Mouse (Mus musculus) stomach, embryonic 16.5 days (tissue): ENCODE measurements around the gene Ppp1r26. TPM values are rescaled to one million over a fixed set of nuclear protein-coding genes. Genes with fewer than 3 reads are reported as not detected.

Experiments
- ATAC-seq: fragments of 200-750 bp; cut with Nextera tagmentation; 2 replicates; pipeline ENCODE4 v1.8.0; 2017; ENCODE audit warnings: moderate number of reproducible peaks, moderate TSS enrichment; ENCODE audit not compliant: insufficient read depth, low FRiP score
- H3K27ac ChIP-seq: fragments of 300-500 bp; sonication (generic); 2 replicates; pipeline ENCODE4 v1.5.1; 2014; ENCODE audit warnings: low read length
- H3K27me3 ChIP-seq: fragments of 300-500 bp; sonication (generic); 2 replicates; pipeline ENCODE4 v1.6.1; 2014; ENCODE audit warnings: low read length, control low read depth, mixed read lengths; ENCODE audit not compliant: control insufficient read depth, insufficient read depth
- H3K36me3 ChIP-seq: fragments of 300-500 bp; sonication (generic); 2 replicates; pipeline ENCODE4 v1.6.1; 2014; ENCODE audit warnings: low read length; ENCODE audit not compliant: control insufficient read depth, insufficient read depth
- H3K4me1 ChIP-seq: fragments of 300-500 bp; sonication (generic); 2 replicates; pipeline ENCODE4 v1.6.1; 2014; ENCODE audit warnings: low read length, control low read depth, mixed read lengths; ENCODE audit not compliant: control insufficient read depth, insufficient read depth
- H3K4me2 ChIP-seq: fragments of 300-500 bp; sonication (generic); 2 replicates; pipeline ENCODE4 v1.6.1; 2014; ENCODE audit warnings: low read depth, low read length, mixed read lengths
- H3K4me3 ChIP-seq: fragments of 300-500 bp; sonication (generic); replicated peaks from 2 replicates; pipeline ENCODE4 v1.5.1; 2014; ENCODE audit warnings: mild to moderate bottlenecking, low read length
- H3K9ac ChIP-seq: fragments of 300-500 bp; sonication (generic); 2 replicates; pipeline ENCODE4 v1.6.1; 2014; ENCODE audit warnings: low read length
- H3K9me3 ChIP-seq: fragments of 300-500 bp; sonication (generic); replicated peaks from 2 replicates; pipeline ENCODE4 v1.6.1; 2016; ENCODE audit warnings: low read length, control low read depth; ENCODE audit not compliant: control insufficient read depth
- WGBS: fragments of 180-500 bp; shearing (Covaris S2); extraction: QIAGEN DNeasy Blood & Tissue Kit; methylation state at CpG from one replicate; pipeline ENCODE4 v1.1.7; 2014; 5-methylcytosine and 5-hydroxymethylcytosine counted together
- polyA plus RNA-seq: library from polyadenylated mRNA; unstranded; fragments of >200 nt; fragmentation: Nextera tagmentation; extraction: Ambion mirVana; gene quantifications from 2 replicates; pipeline ENCODE4 v1.2.1, GENCODE M21; 2015

Gene Ppp1r26
- polyA plus RNA-seq, 1 experiment from 2014 or later: 4.2 TPM

GRCm38 (mm10) chr2:28432811-28433210 lies 13.8 kb upstream of the Ppp1r26 start:
- H3K36me3 ChIP-seq: no peaks in the 10 kb centered on the region
- no peak overlapping the region for H3K4me3 ChIP-seq
- 0 out of 2 replicates have a peak, but pooled peaks cover 4% of the 10 kb centered on the region for H3K4me1 ChIP-seq
- no peaks in the 10 kb centered on the region for H3K27me3 ChIP-seq
- H3K4me2 ChIP-seq: no peak overlapping the region
- no peak for ATAC-seq
- H3K27ac ChIP-seq: no peak overlapping the region
- WGBS: 6% methylated on average over 1 of the region's 1 CpGs
- no peak overlapping the region for H3K9ac ChIP-seq
- 0 out of 2 replicates have a peak, but pooled peaks cover 6% of the 10 kb centered on the region for H3K9me3 ChIP-seq

DNA sequence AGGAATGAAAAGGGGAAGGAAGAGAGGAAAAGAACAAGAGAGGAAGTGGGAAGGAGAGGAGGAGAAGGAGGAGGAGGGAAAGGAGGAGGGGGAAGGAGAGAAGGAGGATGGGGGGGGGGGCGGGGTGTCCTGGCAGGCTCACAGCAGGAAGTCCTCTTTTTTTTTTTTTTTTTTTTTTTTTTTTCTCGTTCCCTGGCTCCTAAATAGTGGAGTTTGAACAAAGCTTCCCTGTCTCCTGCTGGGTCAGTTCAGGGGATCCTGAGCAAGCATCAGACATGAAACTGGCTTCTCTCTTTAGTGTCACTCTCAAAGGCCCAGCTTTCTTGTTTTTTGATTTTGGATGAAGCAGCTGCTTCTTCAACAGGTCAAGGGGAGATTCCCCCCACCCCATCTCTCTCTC lies 13.1 kb upstream of the Ppp1r26 start:
- 33% methylated on average over 1 of the region's 2 CpGs for WGBS
- ATAC-seq: no peak
- H3K27ac ChIP-seq: no peak overlapping the region

DNA sequence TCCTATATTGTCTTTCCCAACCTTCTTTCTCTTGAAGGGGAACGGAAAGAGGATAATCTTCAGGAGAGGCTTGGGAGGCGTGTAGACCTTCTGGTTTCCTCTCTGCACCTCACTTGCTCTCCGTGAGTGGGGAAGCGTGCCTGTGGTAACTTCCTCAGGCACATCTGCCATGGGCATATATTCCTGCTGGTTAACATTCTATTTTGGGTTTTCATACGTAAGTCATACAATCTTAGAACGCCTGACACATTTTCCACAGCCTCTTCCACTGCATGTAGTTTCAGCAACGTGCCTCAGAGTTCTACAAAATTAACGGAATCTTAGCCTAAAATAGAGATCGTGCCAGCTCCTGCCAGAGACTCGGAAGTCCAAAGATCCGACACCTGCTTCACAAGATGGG lies 11.2 kb upstream of the Ppp1r26 start:
- Histone ChIP-seq H3K4me3 (no peak overlapping the region), H3K27me3 (no peaks in the 10 kb centered on the region), H3K9ac (no peak overlapping the region), H3K36me3 (no peaks in the 10 kb centered on the region), H3K9me3 (0 out of 2 replicates have a peak, but pooled peaks cover 6% of the 10 kb centered on the region), H3K27ac (no peak overlapping the region), H3K4me1 (0 out of 2 replicates have a peak, but pooled peaks cover 4% of the 10 kb centered on the region), H3K4me2 (no peak overlapping the region)
- 84% methylated on average over 11 of the region's 11 CpGs for WGBS
- no peak for ATAC-seq

More for the DNA sequence above, 13.1 kb upstream of the Ppp1r26 start:
- H3K4me2 ChIP-seq: no peak overlapping the region
- 0 out of 2 replicates have a peak, but pooled peaks cover 6% of the 10 kb centered on the region for H3K9me3 ChIP-seq
- H3K36me3 ChIP-seq: no peaks in the 10 kb centered on the region
- no peak overlapping the region for H3K4me3 ChIP-seq
- no peaks in the 10 kb centered on the region for H3K27me3 ChIP-seq
- 0 out of 2 replicates have a peak, but pooled peaks cover 4% of the 10 kb centered on the region for H3K4me1 ChIP-seq
- no peak overlapping the region for H3K9ac ChIP-seq

DNA sequence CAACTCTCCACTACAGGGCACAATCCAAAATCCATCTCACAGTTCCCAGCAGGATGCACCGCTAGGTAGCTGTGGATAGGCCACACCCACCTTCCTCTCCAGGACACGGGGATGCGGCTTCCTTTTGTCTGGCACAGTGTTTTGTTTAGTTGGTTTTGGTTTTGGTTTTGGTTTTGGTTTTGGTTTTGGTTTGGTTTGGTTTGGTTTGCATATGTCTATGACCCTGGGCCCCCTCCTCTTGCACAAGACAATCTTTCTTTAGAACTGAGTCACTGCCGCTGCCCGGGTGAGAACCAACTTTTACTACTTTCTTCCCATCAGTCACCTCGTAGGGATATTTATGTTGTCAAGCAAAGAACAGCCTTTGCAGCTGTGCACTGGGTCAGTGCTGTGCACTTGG lies 5.8 kb upstream of the Ppp1r26 start:
- Histone ChIP-seq H3K9me3 (0 out of 2 replicates have a peak, but pooled peaks cover 6% of the 10 kb centered on the region), H3K27ac (no peak overlapping the region), H3K27me3 (no peaks in the 10 kb centered on the region), H3K4me3 (no peak overlapping the region), H3K4me1 (no peaks in the 10 kb centered on the region), H3K9ac (no peak overlapping the region), H3K4me2 (no peak overlapping the region), H3K36me3 (no peaks in the 10 kb centered on the region)
- WGBS: 64% methylated on average over 6 of the region's 6 CpGs
- ATAC-seq: no peak

- no peak overlapping the region for H3K4me3 ChIP-seq
- no peak overlapping the region for H3K4me2 ChIP-seq
- H3K9me3 ChIP-seq: no peaks in the 10 kb centered on the region
- no peak for ATAC-seq
- H3K4me1 ChIP-seq: peaks cover 3% of the 10 kb centered on the region
- no peaks in the 10 kb centered on the region for H3K27me3 ChIP-seq
- no peaks in the 10 kb centered on the region for H3K36me3 ChIP-seq
- no peak overlapping the region for H3K9ac ChIP-seq
- H3K27ac ChIP-seq: no peak overlapping the region
- 82% methylated on average over 4 of the region's 4 CpGs for WGBS
Measured at GRCm38 (mm10) chr2:28445082-28445481, 1.5 kb upstream of the Ppp1r26 start.

DNA sequence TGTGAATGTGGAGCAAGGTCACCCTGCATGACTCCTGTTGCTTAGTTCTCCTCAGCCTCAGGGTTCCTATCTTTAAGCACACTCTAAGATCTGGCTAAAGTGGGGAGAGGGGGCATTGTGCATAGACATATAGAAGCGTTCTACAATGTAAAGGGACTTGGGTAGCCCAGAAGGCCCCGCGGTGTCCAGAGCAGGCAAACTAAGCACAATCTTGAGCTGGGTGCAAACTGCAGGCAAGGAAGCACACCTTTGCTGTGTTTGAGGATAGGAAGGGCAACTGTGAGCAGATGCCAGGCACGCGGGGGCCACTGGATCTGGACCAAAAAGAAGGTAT lies 452 bp upstream of the Ppp1r26 start:
- no peaks in the 10 kb centered on the region for H3K27me3 ChIP-seq
- peak overlapping the region; percentile 44; the same call in 1 of the 2 replicates for H3K27ac ChIP-seq
- H3K4me2 ChIP-seq: peak overlapping the region; percentile 95
- no peaks in the 10 kb centered on the region for H3K36me3 ChIP-seq
- H3K9me3 ChIP-seq: no peaks in the 10 kb centered on the region
- H3K4me1 ChIP-seq: peaks cover 3% of the 10 kb centered on the region
- H3K4me3 ChIP-seq: peak overlapping the region; percentile 70
- H3K9ac ChIP-seq: peak overlapping the region; percentile 87
- WGBS: 11% methylated on average over 5 of the region's 5 CpGs
- ATAC-seq: no peak; the same call in 1 of the 2 replicates

DNA sequence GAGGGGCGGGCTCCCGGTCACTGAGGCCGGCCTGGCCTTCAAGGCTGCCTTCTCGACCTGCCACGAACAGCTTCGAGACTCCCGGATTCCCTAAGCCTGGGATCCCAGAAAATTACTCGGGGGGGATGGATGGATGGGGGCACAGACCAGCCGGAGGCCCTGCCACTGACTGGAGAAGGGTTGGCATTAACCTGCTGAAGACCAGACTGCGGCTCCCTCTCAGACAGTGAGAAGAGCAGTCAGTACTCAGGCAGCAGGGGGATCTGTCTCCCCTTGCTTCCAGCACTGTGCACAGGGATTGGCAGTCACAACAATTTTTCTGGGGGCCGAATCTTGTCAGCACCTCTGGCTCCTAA lies 693 bp downstream of the Ppp1r26 start:
- H3K27ac ChIP-seq: peak overlapping the region; percentile 44

GRCm38 (mm10) chr2:28451663-28452062 lies 5.1 kb downstream of the Ppp1r26 start:
- no peak for ATAC-seq

More for the DNA sequence above, 693 bp downstream of the Ppp1r26 start:
- Histone ChIP-seq H3K9me3 (no peaks in the 10 kb centered on the region), H3K4me2 (peak overlapping the region; percentile 95), H3K4me3 (peak overlapping the region; percentile 70), H3K4me1 (peaks cover 3% of the 10 kb centered on the region), H3K36me3 (no peaks in the 10 kb centered on the region), H3K9ac (peak overlapping the region; percentile 87), H3K27me3 (no peaks in the 10 kb centered on the region)
- ATAC-seq: peak; percentile 18; the same call in 1 of the 2 replicates
- WGBS: 7% methylated on average over 11 of the region's 11 CpGs

GRCm38 (mm10) chr2:28453539-28453938 lies 6.9 kb downstream of the Ppp1r26 start:
- H3K4me1 ChIP-seq: no peaks in the 10 kb centered on the region
- 82% methylated on average over 6 of the region's 6 CpGs for WGBS

More at GRCm38 (mm10) chr2:28451663-28452062, 5.1 kb downstream of the Ppp1r26 start:
- Histone ChIP-seq H3K4me1 (peaks cover 3% of the 10 kb centered on the region), H3K27ac (no peak overlapping the region), H3K27me3 (no peaks in the 10 kb centered on the region), H3K9ac (no peak overlapping the region), H3K9me3 (no peaks in the 10 kb centered on the region), H3K36me3 (no peaks in the 10 kb centered on the region), H3K4me3 (no peak overlapping the region), H3K4me2 (no peak overlapping the region)
- 87% methylated on average over 11 of the region's 11 CpGs for WGBS

More at GRCm38 (mm10) chr2:28453539-28453938, 6.9 kb downstream of the Ppp1r26 start:
- Histone ChIP-seq H3K4me3 (no peak overlapping the region), H3K4me2 (no peak overlapping the region), H3K9me3 (no peaks in the 10 kb centered on the region), H3K36me3 (no peaks in the 10 kb centered on the region), H3K27ac (no peak overlapping the region), H3K9ac (no peak overlapping the region), H3K27me3 (no peaks in the 10 kb centered on the region)
- ATAC-seq: no peak
